Mouse (Mus musculus) bone marrow macrophage, adult 2 months (primary cell): ENCODE data around the gene Ston1. TPM values are rescaled to one million over a fixed set of nuclear protein-coding genes. Genes with fewer than 3 reads are reported as not detected.

Experiments
- H3K27ac ChIP-seq: 2 replicates; pipeline ENCODE4 v1.5.1; 2012; ENCODE audit warnings: low read depth, low read length; ENCODE audit not compliant: insufficient read depth
- H3K4me1 ChIP-seq: 2 replicates; pipeline ENCODE4 v1.6.1; 2012; ENCODE audit warnings: low read length; ENCODE audit not compliant: control insufficient read depth, insufficient read depth
- H3K4me3 ChIP-seq: 2 replicates; pipeline ENCODE4 v1.5.1; 2012; ENCODE audit warnings: mild to moderate bottlenecking, low read length, moderate library complexity; ENCODE audit not compliant: insufficient read depth
- CTCF ChIP-seq: IDR thresholded peaks from 2 replicates; pipeline ENCODE4 v1.5.1; 2012; ENCODE audit warnings: low read depth, mild to moderate bottlenecking, low read length, moderate library complexity
- POLR2A ChIP-seq: IDR thresholded peaks from 2 replicates; pipeline ENCODE4 v1.6.1; 2012; ENCODE audit warnings: mild to moderate bottlenecking, low read depth, low read length, borderline replicate concordance
- polyA plus RNA-seq: library from polyadenylated mRNA; stranded (reverse); fragments of >200 nt; gene quantifications from 2 replicates; pipeline ENCODE4 v1.2.4, GENCODE M21; 2012; ENCODE audit not compliant: missing spikeins, insufficient read depth, insufficient read length

Ston1 gene
- polyA plus RNA-seq, 1 experiment = 0.55 TPM

GRCm38 (mm10) chr17:88696656-88697333 lies 99.3 kb downstream of the Ston1 start:
- H3K4me1 ChIP-seq = no peaks in the 10 kb centered on the region
- H3K4me3 ChIP-seq = no peak overlapping the region
- no peak overlapping the region for H3K27ac ChIP-seq
- no peak for TF ChIP-seq POLR2A
- TF ChIP-seq CTCF = no peak

GRCm38 (mm10) chr17:88700901-88701300 lies 103.4 kb downstream of the Ston1 start:
- TF ChIP-seq CTCF (no peak), POLR2A (no peak)
- Histone ChIP-seq H3K4me1 (no peaks in the 10 kb centered on the region), H3K4me3 (no peak overlapping the region), H3K27ac (no peak overlapping the region)

GRCm38 (mm10) chr17:88702345-88702744 lies 104.9 kb downstream of the Ston1 start:
- no peak for TF ChIP-seq CTCF
- TF ChIP-seq POLR2A = no peak
- H3K27ac ChIP-seq = no peak overlapping the region
- no peaks in the 10 kb centered on the region for H3K4me1 ChIP-seq
- no peak overlapping the region for H3K4me3 ChIP-seq

- Histone ChIP-seq H3K27ac (no peak overlapping the region), H3K4me3 (no peak overlapping the region), H3K4me1 (no peaks in the 10 kb centered on the region)
- TF ChIP-seq CTCF = no peak
- TF ChIP-seq POLR2A = no peak
Measured at GRCm38 (mm10) chr17:88703112-88703511, 105.6 kb downstream of the Ston1 start.

- Histone ChIP-seq H3K27ac (no peak overlapping the region), H3K4me3 (no peak overlapping the region), H3K4me1 (no peaks in the 10 kb centered on the region)
- TF ChIP-seq CTCF (no peak), POLR2A (no peak)
Measured at GRCm38 (mm10) chr17:88706231-88706649, 108.8 kb downstream of the Ston1 start.

Other genes starting within 250 kb of the Ston1 start
- gene Foxn2, start 157.0 kb upstream of the Ston1 start, polyA plus RNA-seq = 30.1 and 32.5 TPM in 2 replicates
- 103 and 109 TPM in 2 replicates for gene Ppp1r21, start 67.6 kb upstream of the Ston1 start, polyA plus RNA-seq
- not detected in 2 replicates for gene Gtf2a1l, start 71.0 kb downstream of the Ston1 start, polyA plus RNA-seq
- not detected in 2 replicates for gene Lhcgr, start 194.3 kb downstream of the Ston1 start, polyA plus RNA-seq